Mouse (Mus musculus): ENCODE measurements around the gene Pip5k1c.

DNA sequence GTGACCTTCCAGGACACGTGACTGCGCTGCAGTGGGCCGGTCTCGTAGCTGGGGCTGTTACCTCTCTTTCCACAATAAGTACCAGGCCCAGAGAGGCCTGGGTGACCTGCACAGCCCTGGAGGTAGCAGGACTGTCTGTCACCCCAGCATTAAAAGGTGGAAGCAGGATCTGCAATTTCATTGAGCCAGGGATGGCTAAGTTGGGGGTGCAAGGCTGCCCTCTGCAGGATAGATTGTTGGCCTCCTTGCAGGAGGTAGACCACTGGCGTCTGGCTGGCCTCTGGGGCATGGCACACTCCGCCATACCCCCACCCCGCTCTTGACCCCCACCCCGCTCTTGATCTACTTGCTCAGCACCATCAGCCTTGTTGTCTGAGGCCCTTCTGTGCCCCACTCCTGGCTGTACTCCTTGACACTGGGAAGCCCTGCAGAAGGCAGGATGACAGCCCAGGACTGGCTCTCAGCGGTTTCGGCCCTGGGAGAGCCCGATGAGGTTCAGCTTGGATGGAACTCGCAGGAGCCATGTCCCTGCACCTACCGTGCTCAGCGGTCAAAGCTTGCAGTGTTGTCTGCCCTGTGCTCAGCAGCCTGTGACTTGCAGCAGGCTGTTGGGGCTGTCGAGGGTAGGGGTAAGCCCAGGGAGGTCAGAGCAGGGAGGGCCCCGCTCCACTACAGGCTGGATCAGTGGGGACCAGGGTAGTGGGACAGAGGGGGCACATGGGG, 23.7 kb downstream of the Pip5k1c start:
- TF ChIP-seq CTCF (IDR thresholded peaks at IDR 0.05; ENCODE audit: insufficient read depth, low read depth, low read length) (no peak), POLR2A (IDR thresholded peaks at IDR 0.05; ENCODE audit: insufficient read depth, low read depth, low read length) (no peak)

All from olfactory bulb, adult 2 months (tissue).